ENCODE assay signal across 13 mouse cellular contexts in genomic region chr4:105281751-105282231, GRCm38 (mm10).
A peak's percentile ranks its signal among the peaks of the same experiment; 100 is the strongest.
DNase-seq lines count a peak whose midpoint lies in the region; ATAC-seq and TF ChIP-seq lines count a peak whose summit lies in the region.
"Had no signal": no experiment of that assay in that cellular context is flagged by ENCODE, and none has a peak within 500 bp of the region (broad histone marks: within the 10 kb centered on the region; RNA-seq: fewer than 3 reads in every experiment).

No protein-coding gene starts in this region.

- no peaks in the 10 kb centered on the region for H3K36me3 ChIP-seq in embryonic facial prominence, embryonic 14.5 days (ENCODE audit: control insufficient read depth, insufficient read depth, low read length)
- H3K36me3 ChIP-seq in liver, embryonic 14.5 days (replicated peaks; ENCODE audit: control insufficient read depth, insufficient read depth, low read depth), result no peaks in the 10 kb centered on the region

- DNase-seq in layer of hippocampus, adult 9-11 months, result peak; percentile 5
- no peak for DNase-seq in layer of hippocampus, postnatal 25 days (ENCODE audit: extremely low spot score in 1 of 2, low spot score in 1 of 2)
- peak; percentile 67 for DNase-seq in R1 (ENCODE audit: low read depth, low spot score)
- DNase-seq in embryonic facial prominence, embryonic 14.5 days (ENCODE audit: low spot score), result no peak
- peak in 1 of 3 experiments; percentile 13 for DNase-seq in liver, embryonic 14.5 days (ENCODE audit: low read depth in 3 of 3, low spot score in 3 of 3)
- DNase-seq in ovary, postnatal 14 days (ENCODE audit: low spot score), result no peak
- DNase-seq in left cerebral cortex, postnatal 36 days (ENCODE audit: low spot score in 2 of 2), result no peak
- DNase-seq in kidney, adult 8-10 months, result no peak
- DNase-seq: adrenal gland, adult 8-10 months; thymus, postnatal 14 days had no signal

- H3K4me3 ChIP-seq in embryonic facial prominence, embryonic 14.5 days (ENCODE audit: low read depth, low read length), result no peak overlapping the region
- no peak overlapping the region for H3K4me3 ChIP-seq in liver, embryonic 14.5 days (ENCODE audit: insufficient read depth in 1 of 2, low read depth in 2 of 2, low read length in 2 of 2)
- H3K4me3 ChIP-seq: megakaryocyte, embryonic 14.5 days had no signal

- no peaks in the 10 kb centered on the region for H3K27me3 ChIP-seq in embryonic facial prominence, embryonic 14.5 days (replicated peaks; ENCODE audit: control insufficient read depth, insufficient read depth, low read length)
- no peaks in the 10 kb centered on the region for H3K27me3 ChIP-seq in liver, embryonic 14.5 days (ENCODE audit: control insufficient read depth, insufficient read depth, low read length)
- H3K27me3 ChIP-seq: CH12.LX had no signal

- no peak overlapping the region for H3K27ac ChIP-seq in embryonic facial prominence, embryonic 14.5 days (replicated peaks; ENCODE audit: low read depth, low read length)
- no peak overlapping the region for H3K27ac ChIP-seq in liver, embryonic 14.5 days

- intact Hi-C loops in left cerebral cortex, postnatal 36 days (cut with DNase I), result no loop called here

- WGBS in embryonic facial prominence, embryonic 14.5 days, result 39% methylated on average over 7 of the region's 7 CpGs
- WGBS in liver, embryonic 14.5 days (ENCODE audit: insufficient replicate concordance), result 50% methylated on average over 7 of the region's 7 CpGs

- 0 out of 2 replicates have a peak, but pooled peaks cover 3% of the 10 kb centered on the region for H3K4me1 ChIP-seq in embryonic facial prominence, embryonic 14.5 days (ENCODE audit: control insufficient read depth, insufficient read depth, low read length)
- H3K4me1 ChIP-seq in liver, embryonic 14.5 days (replicated peaks; ENCODE audit: control insufficient read depth in 2 of 2, insufficient read depth in 2 of 2, low read length in 1 of 2), result peaks cover 0 to 14% of the 10 kb centered on the region in 2 experiments; a peak in 2 of 4 replicates

- H3K9ac ChIP-seq in embryonic facial prominence, embryonic 14.5 days (ENCODE audit: low read depth, low read length), result no peak overlapping the region
- H3K9ac ChIP-seq in liver, embryonic 14.5 days (replicated peaks), result no peak overlapping the region

- no peak overlapping the region for H3K4me2 ChIP-seq in embryonic facial prominence, embryonic 14.5 days (ENCODE audit: low read depth, low read length)
- H3K4me2 ChIP-seq in liver, embryonic 14.5 days (ENCODE audit: low read depth), result no peak overlapping the region

- no peak for TF ChIP-seq EP300 in liver, embryonic 14.5 days (IDR thresholded peaks at IDR 0.05; ENCODE audit: low read depth)

- no peak for TF ChIP-seq CTCF in liver, embryonic 14.5 days (IDR thresholded peaks at IDR 0.05; ENCODE audit: low read depth)

- ATAC-seq in embryonic facial prominence, embryonic 14.5 days (ENCODE audit: low read depth), result peak; percentile 61
- ATAC-seq in liver, embryonic 14.5 days (ENCODE audit: insufficient read depth), result peak; percentile 46; the same call in 1 of the 2 replicates
- ATAC-seq: inflammation-experienced regulatory T-cells, adult 6 months had no signal

- no peaks in the 10 kb centered on the region for H3K9me3 ChIP-seq in embryonic facial prominence, embryonic 14.5 days (ENCODE audit: control insufficient read depth, low read length)
- H3K9me3 ChIP-seq in liver, embryonic 14.5 days (ENCODE audit: control insufficient read depth, low read length), result no peaks in the 10 kb centered on the region
- H3K9me3 ChIP-seq: megakaryocyte, embryonic 14.5 days had no signal

Comparison
In these comparisons a context has a peak if more than half of its experiments do, and no peak if none do; other contexts are left out.
1. DNase-seq: peak in layer of hippocampus, adult 9-11 months (single experiment) and R1 (single experiment); none in layer of hippocampus, postnatal 25 days (0 of 2), embryonic facial prominence, embryonic 14.5 days (single experiment), ovary, postnatal 14 days (single experiment), left cerebral cortex, postnatal 36 days (0 of 2) and kidney, adult 8-10 months (0 of 2).